Mouse (Mus musculus) right cerebral cortex, adult 2 months (tissue): Measurements from ENCODE around the gene Gm13769.
"Not testable (repeated sequence)": the region's sequence is repeated elsewhere in the genome, so short reads cannot be mapped to it uniquely, and the experiment has no call there.

Experiments
- DNase-seq, 2 experiments: peaks; one replicate each; pipeline ENCODE4 v3.0.0; 2021 to 2022; ENCODE audit warnings: low spot score in 2 of 2

Gene Gm13769

DNA sequence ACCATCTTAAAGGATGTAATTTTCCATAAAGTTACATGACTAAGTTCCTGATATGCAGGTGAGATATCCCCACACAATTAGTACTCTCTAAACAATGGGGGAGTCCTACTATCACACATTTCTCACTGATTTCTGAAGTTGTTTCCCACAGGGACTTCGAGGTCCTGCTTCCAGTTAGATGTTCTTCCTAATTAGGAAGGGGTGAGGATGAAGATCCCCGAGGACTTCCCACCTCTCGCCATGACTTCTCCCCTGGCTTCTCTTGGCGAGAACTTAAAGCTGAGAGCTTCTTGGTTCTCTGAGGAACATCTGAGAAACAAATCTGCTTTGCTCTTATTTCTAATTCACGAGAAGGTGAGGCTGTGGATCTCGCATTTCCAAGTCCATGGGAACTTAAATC lies at the start of gene Gm13769:
Gene Gm13769 (plus strand): TSS at position 301 of the 400 bp plus-strand sequence.
- not testable (repeated sequence) for DNase-seq

DNA sequence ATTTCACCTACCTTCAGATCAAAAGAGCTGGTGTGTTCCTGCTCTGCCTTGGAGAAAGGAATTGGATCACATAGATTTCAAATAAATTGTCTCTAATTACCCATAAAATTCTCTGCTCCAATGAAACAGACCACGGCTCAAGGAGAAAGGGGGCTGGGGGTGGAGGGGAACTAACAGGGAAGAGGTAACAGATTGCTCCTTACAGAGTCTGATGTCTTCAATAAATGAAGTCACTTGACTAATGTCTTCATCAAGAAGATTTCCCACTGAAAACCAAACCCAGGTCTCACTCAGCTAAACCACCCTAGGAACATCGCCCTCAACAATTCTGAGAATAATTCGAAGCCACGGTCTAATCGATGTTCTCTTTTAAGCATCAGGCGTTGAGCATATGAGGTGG lies 29.3 kb upstream of the Gm13769 start, which contains the start of gene Olfr1272:
Gene Olfr1272 (minus strand): TSS at position 101 of the 400 bp plus-strand sequence.
- no peak for DNase-seq

DNA sequence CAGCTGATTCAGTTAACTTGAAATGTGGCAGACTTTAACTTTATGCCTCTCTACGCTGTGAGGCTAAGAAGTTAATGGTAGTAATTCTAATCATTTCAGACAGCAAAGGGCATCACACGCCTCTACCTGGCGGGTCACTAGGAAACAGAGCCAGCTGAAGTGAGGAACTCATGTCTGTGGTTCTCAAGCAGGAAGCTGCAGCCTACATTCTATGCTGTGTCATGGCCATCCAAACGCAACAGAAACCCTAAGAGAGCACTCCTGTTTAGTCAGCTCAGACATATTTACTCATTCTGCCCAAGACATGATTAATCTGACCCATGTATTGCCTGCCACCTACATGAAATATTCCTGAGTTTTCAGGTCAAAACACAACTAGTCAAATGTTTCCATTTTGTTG lies 24.7 kb downstream of the Gm13769 start:
- DNase-seq: not testable (repeated sequence)

DNA sequence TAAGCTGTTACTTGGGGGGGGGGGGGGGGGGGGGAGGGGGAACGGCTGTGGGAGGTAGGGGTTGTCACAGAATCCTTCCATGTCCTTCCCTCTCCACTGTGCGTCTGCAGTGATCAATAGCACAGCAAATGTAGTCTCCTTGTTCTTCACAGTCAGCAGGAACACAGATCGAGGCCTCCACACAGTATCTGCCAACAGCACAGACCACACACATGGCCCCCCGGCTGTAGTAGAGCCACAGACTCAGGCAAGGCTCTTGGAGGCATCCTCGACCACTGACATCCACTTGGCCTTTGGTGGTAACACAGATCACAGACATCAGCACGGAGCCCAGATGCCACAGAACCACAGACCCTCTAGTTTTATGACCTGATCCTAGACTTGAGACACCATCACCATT lies 29.0 kb downstream of the Gm13769 start:
- not testable (repeated sequence) for DNase-seq

DNA sequence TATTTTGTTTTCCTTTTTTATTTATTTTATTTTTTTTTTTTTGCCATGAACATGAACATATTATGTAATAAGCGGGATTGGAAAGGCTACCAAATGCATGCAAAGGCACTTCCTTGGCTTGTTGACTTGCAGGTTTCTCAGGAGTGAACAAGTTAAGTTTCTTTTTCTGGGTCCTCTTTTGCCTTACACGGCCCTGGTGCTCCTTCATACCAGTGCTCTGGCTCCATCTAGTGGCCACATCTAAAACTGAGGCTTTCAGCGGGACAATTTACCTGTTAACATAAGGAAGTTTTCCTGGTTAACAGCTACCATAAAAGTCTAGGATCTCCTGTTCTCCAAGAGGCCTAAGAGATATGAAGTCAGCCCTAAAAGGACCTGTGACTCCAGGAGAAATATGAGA lies 29.5 kb downstream of the Gm13769 start:
- not testable (repeated sequence) for DNase-seq

DNA sequence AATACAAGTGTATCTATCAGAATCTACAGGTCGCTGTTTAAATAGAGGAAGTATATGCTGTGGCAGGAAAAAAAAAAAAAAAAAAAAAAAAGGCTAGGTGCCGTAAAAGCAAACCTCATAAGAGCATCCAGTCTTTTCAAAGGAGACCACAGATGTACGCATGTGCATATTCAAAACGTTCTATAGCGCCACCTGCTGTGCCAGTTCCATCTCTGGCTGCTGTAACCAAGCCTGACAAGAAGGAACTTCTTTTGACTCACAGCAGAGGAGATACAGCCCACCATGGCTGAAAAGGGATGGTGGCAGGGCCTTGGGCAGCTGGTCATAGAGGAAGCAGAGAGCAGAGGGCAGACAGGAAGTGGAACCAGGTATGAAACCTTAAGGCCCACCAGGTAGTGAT lies 37.2 kb downstream of the Gm13769 start:
- not testable (repeated sequence) for DNase-seq

DNA sequence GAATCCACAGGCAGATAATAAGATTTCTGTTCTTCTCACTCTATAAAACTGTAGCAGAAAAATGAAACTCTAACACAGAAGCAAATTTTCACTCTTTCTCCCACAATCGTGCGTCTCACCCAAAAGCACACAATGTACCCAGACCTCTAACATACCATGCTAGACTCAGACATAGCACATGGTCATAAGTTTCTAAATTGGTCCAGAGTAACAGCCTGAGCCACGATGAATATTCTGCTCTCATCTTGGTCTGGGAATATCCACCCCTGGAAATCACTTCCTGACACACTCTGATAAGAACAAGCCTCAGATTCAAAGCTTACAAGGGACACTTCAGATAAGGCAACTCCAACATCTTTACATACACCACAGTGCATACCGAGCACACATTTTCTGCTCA lies 38.2 kb downstream of the Gm13769 start:
- not testable (repeated sequence) for DNase-seq
